Mouse (Mus musculus) forebrain, embryonic 15.5 days (tissue): Measurements from ENCODE around the gene Hspa12b. TPM values are rescaled to one million over a fixed set of nuclear protein-coding genes. Genes with fewer than 3 reads are reported as not detected.

Source experiments
- ATAC-seq: fragments of 200-750 bp; cut with Nextera tagmentation; replicated peaks from 2 replicates; pipeline ENCODE4 v1.8.0; 2017; ENCODE audit warnings: mild to moderate bottlenecking, moderate TSS enrichment, moderate library complexity
- H3K27ac ChIP-seq: fragments of 300-500 bp; sonication (generic); replicated peaks from 2 replicates; pipeline ENCODE4 v1.5.1; 2015; ENCODE audit warnings: mild to moderate bottlenecking, inconsistent platforms
- H3K27me3 ChIP-seq: fragments of 300-500 bp; sonication (generic); 2 replicates; pipeline ENCODE4 v1.6.1; 2015; ENCODE audit warnings: inconsistent platforms
- H3K36me3 ChIP-seq: fragments of 300-500 bp; sonication (generic); 2 replicates; pipeline ENCODE4 v1.6.1; 2015; ENCODE audit warnings: mild to moderate bottlenecking, inconsistent platforms
- H3K4me1 ChIP-seq: fragments of 300-500 bp; sonication (generic); 2 replicates; pipeline ENCODE4 v1.6.1; 2015; ENCODE audit warnings: inconsistent platforms
- H3K4me2 ChIP-seq: fragments of 300-500 bp; sonication (generic); replicated peaks from 2 replicates; pipeline ENCODE4 v1.6.1; 2015; ENCODE audit warnings: mild to moderate bottlenecking, inconsistent platforms
- H3K4me3 ChIP-seq: fragments of 300-500 bp; sonication (generic); 2 replicates; pipeline ENCODE4 v1.5.1; 2015; ENCODE audit warnings: mild to moderate bottlenecking, inconsistent platforms
- H3K9ac ChIP-seq: fragments of 300-500 bp; sonication (generic); replicated peaks from 2 replicates; pipeline ENCODE4 v1.6.1; 2015; ENCODE audit warnings: mild to moderate bottlenecking, inconsistent platforms
- H3K9me3 ChIP-seq: fragments of 300-500 bp; sonication (generic); 2 replicates; pipeline ENCODE4 v1.6.1; 2016; ENCODE audit warnings: inconsistent platforms
- WGBS: fragments of 180-500 bp; shearing (Covaris S2); methylation state at CpG from one replicate; pipeline ENCODE4 v1.1.7; 2015; ENCODE audit warnings: mixed read lengths; 5-methylcytosine and 5-hydroxymethylcytosine counted together
- polyA plus RNA-seq: library from polyadenylated mRNA; unstranded; fragments of >200 nt; fragmentation: Nextera tagmentation; extraction: Ambion mirVana; gene quantifications from 2 replicates; pipeline ENCODE4 v1.2.1, GENCODE M21; 2015

Gene Hspa12b
- polyA plus RNA-seq, 1 experiment from 2014 or later = 3.7 TPM

- Histone ChIP-seq H3K9me3 (no peaks in the 10 kb centered on the region), H3K27ac (no peak overlapping the region), H3K27me3 (no peaks in the 10 kb centered on the region), H3K4me2 (no peak overlapping the region), H3K36me3 (peaks cover 31% of the 10 kb centered on the region), H3K4me3 (no peak overlapping the region), H3K9ac (no peak overlapping the region), H3K4me1 (no peaks in the 10 kb centered on the region)
- WGBS = 34% methylated on average over 18 of the region's 18 CpGs
- peak; percentile 33; the same call in 1 of the 2 replicates for ATAC-seq
These were observed 15.5 kb downstream of the Hspa12b start for GRCm38 (mm10) chr2:131142592-131142991.

- H3K9ac ChIP-seq = no peak overlapping the region
- ATAC-seq = 0 out of 2 replicates have a peak, but pooled peaks have one; percentile 15
- no peak overlapping the region for H3K27ac ChIP-seq
- H3K4me3 ChIP-seq = no peak overlapping the region
- H3K36me3 ChIP-seq = peaks cover 37% of the 10 kb centered on the region
- H3K9me3 ChIP-seq = no peaks in the 10 kb centered on the region
- no peaks in the 10 kb centered on the region for H3K4me1 ChIP-seq
- H3K27me3 ChIP-seq = no peaks in the 10 kb centered on the region
- H3K4me2 ChIP-seq = no peak overlapping the region
- WGBS = 67% methylated on average over 22 of the region's 22 CpGs
These were observed 16.1 kb downstream of the Hspa12b start for GRCm38 (mm10) chr2:131143007-131143780.

- Histone ChIP-seq H3K9ac (no peak overlapping the region), H3K36me3 (peaks cover 51% of the 10 kb centered on the region), H3K27ac (no peak overlapping the region), H3K4me2 (no peak overlapping the region), H3K27me3 (no peaks in the 10 kb centered on the region), H3K4me3 (no peak overlapping the region), H3K9me3 (no peaks in the 10 kb centered on the region), H3K4me1 (no peaks in the 10 kb centered on the region)
- ATAC-seq = no peak
- WGBS = 73% methylated on average over 13 of the region's 13 CpGs
These were observed 18.0 kb downstream of the Hspa12b start for GRCm38 (mm10) chr2:131145121-131145520.

- Histone ChIP-seq H3K9me3 (no peaks in the 10 kb centered on the region), H3K4me2 (no peak overlapping the region), H3K4me3 (no peak overlapping the region), H3K9ac (no peak overlapping the region), H3K27ac (no peak overlapping the region), H3K4me1 (no peaks in the 10 kb centered on the region), H3K27me3 (no peaks in the 10 kb centered on the region), H3K36me3 (peaks cover 55% of the 10 kb centered on the region)
- no peak for ATAC-seq
- 99% methylated on average over 2 of the region's 2 CpGs for WGBS
These were observed 18.5 kb downstream of the Hspa12b start for GRCm38 (mm10) chr2:131145536-131145935.

- H3K4me3 ChIP-seq = no peak overlapping the region
- peaks cover 63% of the 10 kb centered on the region for H3K36me3 ChIP-seq
- no peaks in the 10 kb centered on the region for H3K27me3 ChIP-seq
- no peak for ATAC-seq
- H3K4me2 ChIP-seq = no peak overlapping the region
- no peaks in the 10 kb centered on the region for H3K4me1 ChIP-seq
- no peak overlapping the region for H3K27ac ChIP-seq
- WGBS = 93% methylated on average over 21 of the region's 21 CpGs
- no peak overlapping the region for H3K9ac ChIP-seq
- H3K9me3 ChIP-seq = no peaks in the 10 kb centered on the region
These were observed 19.3 kb downstream of the Hspa12b start for GRCm38 (mm10) chr2:131146193-131147042.

GRCm38 (mm10) chr2:131147043-131147365 lies 19.9 kb downstream of the Hspa12b start:
- no peaks in the 10 kb centered on the region for H3K27me3 ChIP-seq
- no peaks in the 10 kb centered on the region for H3K4me1 ChIP-seq
- H3K9me3 ChIP-seq = no peaks in the 10 kb centered on the region
- H3K27ac ChIP-seq = no peak overlapping the region
- no peak for ATAC-seq
- H3K4me3 ChIP-seq = no peak overlapping the region
- no peak overlapping the region for H3K4me2 ChIP-seq
- 93% methylated on average over 8 of the region's 8 CpGs for WGBS
- no peak overlapping the region for H3K9ac ChIP-seq
- H3K36me3 ChIP-seq = peaks cover 65% of the 10 kb centered on the region

- 91% methylated on average over 8 of the region's 8 CpGs for WGBS
- H3K4me1 ChIP-seq = no peaks in the 10 kb centered on the region
- no peak for ATAC-seq
- no peak overlapping the region for H3K4me3 ChIP-seq
- H3K4me2 ChIP-seq = no peak overlapping the region
- no peak overlapping the region for H3K27ac ChIP-seq
- no peaks in the 10 kb centered on the region for H3K9me3 ChIP-seq
- no peak overlapping the region for H3K9ac ChIP-seq
- H3K27me3 ChIP-seq = no peaks in the 10 kb centered on the region
- peaks cover 61% of the 10 kb centered on the region for H3K36me3 ChIP-seq
These were observed 21.5 kb downstream of the Hspa12b start for GRCm38 (mm10) chr2:131148353-131149253.

- Histone ChIP-seq H3K36me3 (peaks cover 59% of the 10 kb centered on the region), H3K4me2 (no peak overlapping the region), H3K9me3 (no peaks in the 10 kb centered on the region), H3K9ac (no peak overlapping the region), H3K27ac (no peak overlapping the region), H3K4me1 (no peaks in the 10 kb centered on the region), H3K27me3 (no peaks in the 10 kb centered on the region), H3K4me3 (no peak overlapping the region)
- 95% methylated on average over 3 of the region's 3 CpGs for WGBS
- no peak for ATAC-seq
These were observed 22.1 kb downstream of the Hspa12b start for GRCm38 (mm10) chr2:131149254-131149578.

GRCm38 (mm10) chr2:131152166-131152730 lies 25.2 kb downstream of the Hspa12b start:
- H3K27ac ChIP-seq = no peak overlapping the region
- no peak overlapping the region for H3K4me3 ChIP-seq
- H3K27me3 ChIP-seq = no peaks in the 10 kb centered on the region
- H3K9ac ChIP-seq = no peak overlapping the region
- H3K9me3 ChIP-seq = no peaks in the 10 kb centered on the region
- 0 out of 2 replicates have a peak, but pooled peaks cover 3% of the 10 kb centered on the region for H3K4me1 ChIP-seq
- no peak for ATAC-seq
- H3K4me2 ChIP-seq = no peak overlapping the region
- peaks cover 37% of the 10 kb centered on the region for H3K36me3 ChIP-seq
- WGBS = 92% methylated on average over 7 of the region's 7 CpGs

- ATAC-seq = no peak
- Histone ChIP-seq H3K36me3 (peaks cover 21% of the 10 kb centered on the region), H3K9me3 (no peaks in the 10 kb centered on the region), H3K9ac (no peak overlapping the region), H3K27me3 (no peaks in the 10 kb centered on the region), H3K4me1 (peaks cover 21% of the 10 kb centered on the region), H3K4me3 (no peak overlapping the region), H3K27ac (no peak overlapping the region), H3K4me2 (no peak overlapping the region)
- WGBS = 86% methylated on average over 4 of the region's 4 CpGs
These were observed 27.0 kb downstream of the Hspa12b start for GRCm38 (mm10) chr2:131154036-131154435.

- WGBS = 93% methylated on average over 7 of the region's 7 CpGs
- Histone ChIP-seq H3K4me3 (no peak overlapping the region), H3K9ac (no peak overlapping the region), H3K9me3 (no peaks in the 10 kb centered on the region), H3K27ac (no peak overlapping the region), H3K4me2 (no peak overlapping the region), H3K27me3 (no peaks in the 10 kb centered on the region), H3K36me3 (no peaks in the 10 kb centered on the region), H3K4me1 (peaks cover 30% of the 10 kb centered on the region)
- ATAC-seq = no peak
These were observed 29.9 kb downstream of the Hspa12b start for GRCm38 (mm10) chr2:131156987-131157386.
